ENCODE assay signal across 9 mouse cellular contexts in genomic region chr16:93292181-93292834, GRCm38 (mm10).
DNase-seq lines count a peak whose midpoint lies in the region; ATAC-seq lines count a peak whose summit lies in the region.
"Had no signal": no experiment of that assay in that cellular context is flagged by ENCODE, and none has a peak within 500 bp of the region (broad histone marks: within the 10 kb centered on the region; RNA-seq: fewer than 3 reads in every experiment).

No protein-coding gene starts in this region.

- peak overlapping the region; percentile 62; the same call in 1 of the 2 replicates for H3K27ac ChIP-seq in kidney, embryonic 14.5 days (ENCODE audit: low read depth, low read length)
- H3K27ac ChIP-seq in embryonic facial prominence, embryonic 13.5 days: 0 out of 2 replicates have a peak overlapping the region, but pooled peaks have one; percentile 1
- H3K27ac ChIP-seq in limb, embryonic 12.5 days: 0 out of 2 replicates have a peak overlapping the region, but pooled peaks have one; percentile 35

- H3K36me3 ChIP-seq in kidney, embryonic 14.5 days (ENCODE audit: control insufficient read depth, insufficient read depth, low read length): no peaks in the 10 kb centered on the region
- no peaks in the 10 kb centered on the region for H3K36me3 ChIP-seq in embryonic facial prominence, embryonic 13.5 days
- no peaks in the 10 kb centered on the region for H3K36me3 ChIP-seq in limb, embryonic 12.5 days
- H3K36me3 ChIP-seq: G1E had no signal

- peaks cover 6% of the 10 kb centered on the region; the same call in 1 of the 2 replicates for H3K4me1 ChIP-seq in kidney, embryonic 14.5 days (ENCODE audit: control insufficient read depth, insufficient read depth, low read length)
- peaks cover 16% of the 10 kb centered on the region for H3K4me1 ChIP-seq in embryonic facial prominence, embryonic 13.5 days
- H3K4me1 ChIP-seq in limb, embryonic 12.5 days (replicated peaks): peaks cover 18% of the 10 kb centered on the region

- DNase-seq in kidney, postnatal 10 days: no peak
- DNase-seq in thymus, adult 18-20 months: peak; percentile 16 to 17
- DNase-seq in adrenal gland, postnatal 10 days: no peak
- no peak for DNase-seq in adrenal gland, adult (ENCODE audit: inconsistent age in 2 of 2, low spot score in 1 of 2)
- no peak for DNase-seq in left cerebral cortex, adult 8-10 months (ENCODE audit: low spot score in 2 of 2)

- ATAC-seq in kidney, embryonic 14.5 days (ENCODE audit: low FRiP score, low TSS enrichment): peak; percentile 54; the same call in 1 of the 2 replicates
- ATAC-seq in embryonic facial prominence, embryonic 13.5 days (ENCODE audit: insufficient number of reproducible peaks, insufficient read depth, low FRiP score, low TSS enrichment, low read depth): no peak
- ATAC-seq in limb, embryonic 12.5 days (ENCODE audit: insufficient number of reproducible peaks, insufficient read depth, low FRiP score, low TSS enrichment, low read depth): no peak

- WGBS in kidney, embryonic 14.5 days: 14% methylated on average over 14 of the region's 14 CpGs
- 39% methylated on average over 14 of the region's 14 CpGs for WGBS in embryonic facial prominence, embryonic 13.5 days
- 19% methylated on average over 14 of the region's 14 CpGs for WGBS in limb, embryonic 12.5 days

- no peaks in the 10 kb centered on the region for H3K9me3 ChIP-seq in kidney, embryonic 14.5 days (ENCODE audit: control insufficient read depth, low read length)
- H3K9me3 ChIP-seq in embryonic facial prominence, embryonic 13.5 days: no peaks in the 10 kb centered on the region
- H3K9me3 ChIP-seq in limb, embryonic 12.5 days: no peaks in the 10 kb centered on the region
- H3K9me3 ChIP-seq: G1E had no signal

- no peak overlapping the region for H3K4me3 ChIP-seq in kidney, embryonic 14.5 days (ENCODE audit: low read length)
- H3K4me3 ChIP-seq in embryonic facial prominence, embryonic 13.5 days: no peak overlapping the region
- no peak overlapping the region for H3K4me3 ChIP-seq in limb, embryonic 12.5 days (replicated peaks)

- H3K9ac ChIP-seq in kidney, embryonic 14.5 days (ENCODE audit: low read depth, low read length): no peak overlapping the region
- H3K9ac ChIP-seq in embryonic facial prominence, embryonic 13.5 days: no peak overlapping the region
- no peak overlapping the region for H3K9ac ChIP-seq in limb, embryonic 12.5 days (replicated peaks)

- H3K27me3 ChIP-seq in kidney, embryonic 14.5 days (ENCODE audit: control insufficient read depth, insufficient read depth, low read length): peaks cover 5% of the 10 kb centered on the region
- H3K27me3 ChIP-seq in embryonic facial prominence, embryonic 13.5 days: peaks cover 3% of the 10 kb centered on the region; the same call in 1 of the 2 replicates
- peaks cover 30% of the 10 kb centered on the region for H3K27me3 ChIP-seq in limb, embryonic 12.5 days

- H3K4me2 ChIP-seq in kidney, embryonic 14.5 days (replicated peaks; ENCODE audit: low read depth, low read length): peak overlapping the region; percentile 31; the same call in 1 of the 2 replicates
- no peak overlapping the region for H3K4me2 ChIP-seq in embryonic facial prominence, embryonic 13.5 days
- H3K4me2 ChIP-seq in limb, embryonic 12.5 days: peak overlapping the region; percentile 37

Comparison
In these comparisons a context has a peak if more than half of its experiments do, and no peak if none do; other contexts are left out.
1. H3K27ac ChIP-seq: peak in every context shown above with its lines; median percentile 62 in kidney, embryonic 14.5 days; 35 in limb, embryonic 12.5 days; 1 in embryonic facial prominence, embryonic 13.5 days.
2. DNase-seq: peak in thymus, adult 18-20 months (2 of 2); none in kidney, postnatal 10 days (single experiment), adrenal gland, postnatal 10 days (single experiment), adrenal gland, adult (0 of 2) and left cerebral cortex, adult 8-10 months (0 of 2).